Mouse (Mus musculus) hindbrain, postnatal 0 days (tissue): ENCODE measurements around the gene Camsap3. TPM values are rescaled to one million over a fixed set of nuclear protein-coding genes. Genes with fewer than 3 reads are reported as not detected.

Experiments
- ATAC-seq: fragments of 200-750 bp; cut with Nextera tagmentation; 2 replicates; pipeline ENCODE4 v1.8.0; 2017; ENCODE audit warnings: mild to moderate bottlenecking, moderate TSS enrichment, moderate library complexity
- DNase-seq: peaks from one replicate; pipeline ENCODE4 v3.0.0-alpha.2; 2015; ENCODE audit warnings: low spot score
- H3K27ac ChIP-seq: fragments of 300-500 bp; sonication (generic); 2 replicates; pipeline ENCODE4 v1.5.1; 2014; ENCODE audit warnings: mild to moderate bottlenecking
- H3K27me3 ChIP-seq: fragments of 300-500 bp; sonication (generic); 2 replicates; pipeline ENCODE4 v1.6.1; 2014; ENCODE audit warnings: low read length, mixed read lengths; ENCODE audit not compliant: insufficient read depth
- H3K36me3 ChIP-seq: fragments of 300-500 bp; sonication (generic); 2 replicates; pipeline ENCODE4 v1.6.1; 2014; ENCODE audit warnings: low read length, mixed read lengths; ENCODE audit not compliant: insufficient read depth
- H3K4me1 ChIP-seq: fragments of 300-500 bp; sonication (generic); 2 replicates; pipeline ENCODE4 v1.6.1; 2014; ENCODE audit warnings: antibody characterized with exemption, low read length, mixed read lengths; ENCODE audit not compliant: insufficient read depth
- H3K4me2 ChIP-seq: fragments of 300-500 bp; sonication (generic); 2 replicates; pipeline ENCODE4 v1.6.1; 2014; ENCODE audit warnings: low read depth, mild to moderate bottlenecking, low read length, moderate library complexity, mixed read lengths
- H3K4me3 ChIP-seq: fragments of 300-500 bp; sonication (generic); 2 replicates; pipeline ENCODE4 v1.5.1; 2014; ENCODE audit warnings: low read length
- H3K9ac ChIP-seq: fragments of 300-500 bp; sonication (generic); replicated peaks from 2 replicates; pipeline ENCODE4 v1.6.1; 2014; ENCODE audit warnings: mild to moderate bottlenecking, low read length, moderate library complexity, mixed read lengths
- H3K9me3 ChIP-seq: fragments of 300-500 bp; sonication (generic); 2 replicates; pipeline ENCODE4 v1.6.1; 2016; ENCODE audit warnings: low read length, mixed read lengths
- CTCF ChIP-seq: IDR thresholded peaks from 2 replicates; pipeline ENCODE4 v1.5.1; 2016; ENCODE audit warnings: antibody characterized with exemption, control low read depth, low read depth
- WGBS: fragments of 180-500 bp; shearing (Covaris S2); extraction: QIAGEN DNeasy Blood & Tissue Kit; methylation state at CpG from one replicate; pipeline ENCODE4 v1.1.7; 2014; 5-methylcytosine and 5-hydroxymethylcytosine counted together
- polyA plus RNA-seq: library from polyadenylated mRNA; unstranded; fragments of >200 nt; fragmentation: Nextera tagmentation; extraction: Ambion mirVana; gene quantifications from 2 replicates; pipeline ENCODE4 v1.2.1, GENCODE M21; 2015
- total RNA-seq: library from RNA; depleted of rRNA; stranded (reverse); fragments of >200 nt; gene quantifications from 2 replicates; pipeline ENCODE4 v1.2.3, GENCODE M21; 2014

Camsap3 gene
- total and polyA plus RNA-seq, 2 experiments from 2014 or later, result 39.1 to 108 TPM

DNA sequence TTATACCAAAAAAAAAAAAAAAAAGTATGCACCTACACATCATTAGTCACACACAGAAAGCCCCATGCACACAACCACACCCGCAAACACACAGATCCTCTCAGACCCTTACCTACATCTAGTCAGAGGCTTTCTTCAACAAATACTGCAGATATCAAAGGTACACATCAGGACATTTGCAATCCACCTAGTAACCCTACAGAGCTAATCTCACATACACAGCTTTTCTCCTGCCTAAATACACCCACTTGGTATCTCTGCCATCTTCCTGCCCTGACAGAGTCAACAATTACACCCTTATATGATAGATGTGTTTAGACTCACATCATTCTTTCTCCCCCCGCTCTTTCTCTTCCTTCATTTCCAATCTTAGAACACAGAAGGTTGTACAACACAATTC, 641 bp upstream of the Camsap3 start:
- Histone ChIP-seq H3K4me3 (no peak overlapping the region), H3K9me3 (no peaks in the 10 kb centered on the region), H3K27me3 (no peaks in the 10 kb centered on the region), H3K36me3 (no peaks in the 10 kb centered on the region), H3K9ac (no peak overlapping the region), H3K4me1 (no peaks in the 10 kb centered on the region), H3K27ac (no peak overlapping the region), H3K4me2 (no peak overlapping the region)
- no peak for TF ChIP-seq CTCF
- no peak for ATAC-seq
- DNase-seq, result no peak
- WGBS, result 98% methylated on average over 2 of the region's 2 CpGs

DNA sequence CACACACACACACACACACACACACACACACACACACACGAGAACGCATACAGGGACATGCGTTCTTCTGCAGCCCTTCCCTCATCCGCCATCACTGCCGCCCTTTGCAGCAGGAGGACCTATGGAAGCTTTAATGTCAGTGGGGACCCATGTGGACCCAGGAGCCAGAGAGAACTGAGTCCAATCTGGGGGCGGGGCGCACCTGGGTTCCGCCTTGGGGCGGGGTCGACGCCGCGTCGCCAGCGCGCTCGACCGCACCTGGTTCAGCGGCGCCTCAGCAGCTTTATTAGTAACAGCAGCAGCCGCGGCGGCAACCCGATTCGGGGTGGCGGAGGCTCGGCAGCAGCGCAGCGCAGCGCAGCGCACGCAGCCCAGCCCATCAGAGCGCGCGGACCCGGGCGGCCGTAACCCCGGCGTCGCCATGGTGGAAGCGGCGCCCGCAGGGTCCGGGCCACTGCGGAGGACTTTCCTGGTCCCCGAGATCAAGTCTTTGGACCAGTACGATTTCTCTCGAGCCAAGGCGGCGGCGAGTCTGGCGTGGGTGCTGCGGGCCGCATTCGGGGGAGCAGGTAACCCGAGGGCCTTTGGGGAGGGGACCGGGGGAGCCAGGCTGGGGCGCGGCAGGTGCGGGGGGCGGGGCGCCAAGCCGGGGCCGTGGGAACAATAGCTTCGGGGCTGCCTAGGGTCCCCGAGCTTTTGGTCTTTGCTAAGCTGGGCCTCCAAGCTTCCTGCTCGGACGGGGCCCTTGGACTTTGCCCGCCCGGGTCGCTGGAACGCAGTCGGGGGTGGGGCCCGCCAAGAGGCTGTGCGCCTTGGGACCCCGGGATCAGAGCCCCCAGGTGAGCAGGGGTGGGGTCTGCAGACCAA, 531 bp downstream of the Camsap3 start:
- Histone ChIP-seq H3K9me3 (no peaks in the 10 kb centered on the region), H3K27me3 (no peaks in the 10 kb centered on the region), H3K4me1 (no peaks in the 10 kb centered on the region), H3K9ac (peak overlapping the region; percentile 93), H3K4me2 (peak overlapping the region; percentile 73), H3K36me3 (no peaks in the 10 kb centered on the region), H3K4me3 (peak overlapping the region; percentile 76), H3K27ac (peak overlapping the region; percentile 87)
- ATAC-seq, result peak; percentile 84
- TF ChIP-seq CTCF, result no peak; the same call in 1 of the 2 replicates
- DNase-seq, result peak; percentile 89
- WGBS, result 1% methylated on average over 67 of the region's 77 CpGs

DNA sequence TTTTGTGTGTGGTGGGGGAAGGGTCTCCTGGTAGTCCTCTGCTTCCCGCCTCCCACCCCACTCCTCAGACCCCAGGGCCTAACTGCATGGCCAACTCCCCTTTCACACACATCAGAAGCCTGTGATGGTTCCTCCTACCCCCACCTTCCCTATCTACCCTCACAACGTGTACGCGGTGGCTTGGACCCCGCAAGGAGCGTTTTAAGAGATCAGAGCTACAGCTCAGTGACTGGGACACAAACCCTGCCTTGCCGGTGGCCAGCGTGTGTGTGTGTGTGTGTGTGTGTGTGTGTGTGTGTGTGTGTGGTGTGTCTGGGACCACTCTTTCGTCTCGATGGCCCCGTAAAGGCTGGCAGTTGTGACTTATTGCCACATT, 1.2 kb downstream of the Camsap3 start:
- H3K36me3 ChIP-seq, result no peaks in the 10 kb centered on the region
- no peaks in the 10 kb centered on the region for H3K4me1 ChIP-seq
- no peaks in the 10 kb centered on the region for H3K9me3 ChIP-seq
- H3K4me3 ChIP-seq, result peak overlapping the region; percentile 76
- no peaks in the 10 kb centered on the region for H3K27me3 ChIP-seq
- peak overlapping the region; percentile 73 for H3K4me2 ChIP-seq
- peak overlapping the region; percentile 93 for H3K9ac ChIP-seq
- H3K27ac ChIP-seq, result peak overlapping the region; percentile 87
- no peak for TF ChIP-seq CTCF
- DNase-seq, result peak; percentile 46
- 3% methylated on average over 11 of the region's 11 CpGs for whole genome bisulfite sequencing
- ATAC-seq, result peak; percentile 65

DNA sequence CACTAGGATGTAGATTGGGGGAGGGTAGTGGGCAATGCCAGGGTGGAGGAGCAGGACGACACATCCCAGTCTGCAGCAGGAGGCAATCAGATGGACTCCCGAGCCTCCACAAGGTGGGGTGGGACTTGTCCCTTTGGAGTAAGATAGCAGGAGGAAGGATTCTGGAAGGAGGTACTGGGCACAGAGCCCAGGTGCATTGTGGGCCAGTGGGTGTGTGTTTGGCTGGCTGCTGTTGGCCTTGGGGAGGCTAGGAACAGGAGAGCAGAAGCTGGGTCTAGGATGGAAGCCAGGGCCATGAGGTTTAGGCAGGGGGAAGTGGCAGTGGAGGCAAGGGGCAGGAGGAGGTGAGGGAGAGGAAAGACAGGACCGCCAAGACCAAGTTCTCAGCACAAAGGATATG, 6.4 kb downstream of the Camsap3 start:
- Histone ChIP-seq H3K9me3 (no peaks in the 10 kb centered on the region), H3K27me3 (no peaks in the 10 kb centered on the region), H3K4me1 (no peaks in the 10 kb centered on the region), H3K36me3 (peaks cover 4% of the 10 kb centered on the region; the same call in 1 of the 2 replicates), H3K4me2 (no peak overlapping the region), H3K9ac (no peak overlapping the region), H3K4me3 (no peak overlapping the region), H3K27ac (no peak overlapping the region)
- ATAC-seq, result no peak
- TF ChIP-seq CTCF, result no peak
- DNase-seq, result no peak
- WGBS, result 48% methylated on average over 3 of the region's 3 CpGs

DNA sequence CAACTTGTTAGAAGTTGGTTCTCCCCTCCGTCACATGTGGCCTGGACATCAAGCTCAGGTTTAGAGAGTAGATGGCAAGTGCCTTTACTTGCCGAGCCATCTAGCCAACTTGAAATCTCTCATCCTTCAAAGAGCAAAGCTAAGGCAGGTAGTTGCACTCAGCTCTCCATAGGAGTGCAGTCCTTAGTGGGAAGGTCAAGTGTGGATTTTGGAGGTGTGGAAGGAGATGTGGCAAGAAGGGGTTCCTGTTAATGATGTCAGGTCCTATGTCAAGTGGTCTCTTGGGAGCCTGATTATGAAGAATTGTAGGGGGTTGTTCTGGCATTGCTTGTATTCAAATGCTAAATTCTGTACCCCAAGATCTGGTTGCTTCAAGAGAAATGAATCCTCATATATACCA, 7.4 kb downstream of the Camsap3 start:
- no peak overlapping the region for H3K4me2 ChIP-seq
- peaks cover 13% of the 10 kb centered on the region; the same call in 1 of the 2 replicates for H3K36me3 ChIP-seq
- H3K27ac ChIP-seq, result no peak overlapping the region
- WGBS, result 91% methylated on average over 2 of the region's 2 CpGs
- H3K27me3 ChIP-seq, result no peaks in the 10 kb centered on the region
- DNase-seq, result no peak
- H3K4me1 ChIP-seq, result no peaks in the 10 kb centered on the region
- no peak for TF ChIP-seq CTCF
- ATAC-seq, result no peak
- H3K4me3 ChIP-seq, result no peak overlapping the region
- no peak overlapping the region for H3K9ac ChIP-seq
- no peaks in the 10 kb centered on the region for H3K9me3 ChIP-seq

DNA sequence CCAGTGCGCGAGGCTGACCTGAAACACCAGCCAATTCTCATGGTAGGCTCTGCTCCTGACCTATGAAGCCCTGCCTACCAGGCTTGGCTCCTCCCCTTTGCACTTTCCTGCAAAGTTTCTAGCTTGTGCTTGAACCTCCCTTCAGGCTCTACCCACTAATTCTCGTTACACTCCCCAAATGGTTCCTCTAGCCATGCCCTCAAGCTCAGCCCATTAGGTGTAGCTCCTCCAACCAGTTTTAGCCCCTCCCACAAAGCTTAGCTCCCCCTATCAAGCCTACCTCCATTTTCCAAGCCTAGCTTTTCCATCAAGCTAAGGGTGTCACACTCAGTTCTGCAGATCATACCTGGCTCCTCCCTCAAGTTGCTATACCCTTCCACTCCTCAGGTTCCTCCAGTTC, 11.0 kb downstream of the Camsap3 start:
- no peak for TF ChIP-seq CTCF
- no peak for ATAC-seq
- no peak overlapping the region for H3K27ac ChIP-seq

DNA sequence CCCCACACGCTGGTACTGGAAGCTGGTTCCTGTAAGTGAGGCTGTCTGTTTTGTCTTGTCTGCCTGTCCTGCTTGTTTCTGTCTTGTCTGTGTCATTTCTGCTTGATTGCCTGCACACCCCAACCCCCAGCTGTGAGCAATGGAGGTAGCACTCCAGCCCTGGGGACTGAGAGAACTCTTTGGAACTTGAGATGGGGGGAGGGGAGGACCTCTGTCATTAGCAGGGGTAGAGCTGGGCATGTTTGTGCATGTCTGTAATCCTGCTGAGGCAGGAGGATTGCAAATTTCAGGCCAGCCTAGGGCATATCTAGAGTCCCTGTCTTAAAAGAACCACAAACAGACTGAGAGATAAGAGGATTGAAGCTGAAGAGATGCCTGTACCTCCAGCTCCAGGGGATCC, 12.1 kb downstream of the Camsap3 start:
- Histone ChIP-seq H3K9ac (no peak overlapping the region), H3K4me2 (no peak overlapping the region), H3K27me3 (no peaks in the 10 kb centered on the region), H3K4me3 (no peak overlapping the region), H3K9me3 (no peaks in the 10 kb centered on the region), H3K36me3 (peaks cover 44% of the 10 kb centered on the region), H3K4me1 (no peaks in the 10 kb centered on the region), H3K27ac (no peak overlapping the region)
- DNase-seq, result no peak
- 50% methylated on average over 1 of the region's 1 CpGs for WGBS
- no peak for TF ChIP-seq CTCF
- no peak for ATAC-seq

More for the DNA sequence above, 11.0 kb downstream of the Camsap3 start:
- Histone ChIP-seq H3K9ac (no peak overlapping the region), H3K4me2 (no peak overlapping the region), H3K27me3 (no peaks in the 10 kb centered on the region), H3K4me3 (no peak overlapping the region), H3K4me1 (no peaks in the 10 kb centered on the region), H3K36me3 (peaks cover 33% of the 10 kb centered on the region), H3K9me3 (no peaks in the 10 kb centered on the region)
- 65% methylated on average over 3 of the region's 3 CpGs for WGBS
- no peak for DNase-seq
